Mouse (Mus musculus) small intestine, adult 2 months (tissue): ENCODE measurements at regions not wholly inside any gene's neighbourhood (a gene's known extent, or its start where the extent isn't known, plus 50 kb on each side); places are given as distances from the start of the nearest gene placed in this dataset.
"Not testable (repeated sequence)": the region's sequence is repeated elsewhere in the genome, so short reads cannot be mapped to it uniquely, and the experiment has no call there.

Source experiments
- CTCF ChIP-seq: fragments of 200-500 bp; IDR thresholded peaks from 2 replicates; pipeline ENCODE4 v1.5.1; 2012; ENCODE audit warnings: low read depth, mild to moderate bottlenecking, control low read depth, inconsistent platforms, low read length, moderate library complexity, mixed read lengths; ENCODE audit not compliant: insufficient replicate concordance, insufficient read length; ENCODE audit errors: extremely low read depth
- POLR2A ChIP-seq: fragments of 200-500 bp; IDR thresholded peaks from 2 replicates; pipeline ENCODE4 v1.6.1; 2012; ENCODE audit warnings: low read depth, mild to moderate bottlenecking, control low read depth, inconsistent platforms, low read length, moderate library complexity

DNA sequence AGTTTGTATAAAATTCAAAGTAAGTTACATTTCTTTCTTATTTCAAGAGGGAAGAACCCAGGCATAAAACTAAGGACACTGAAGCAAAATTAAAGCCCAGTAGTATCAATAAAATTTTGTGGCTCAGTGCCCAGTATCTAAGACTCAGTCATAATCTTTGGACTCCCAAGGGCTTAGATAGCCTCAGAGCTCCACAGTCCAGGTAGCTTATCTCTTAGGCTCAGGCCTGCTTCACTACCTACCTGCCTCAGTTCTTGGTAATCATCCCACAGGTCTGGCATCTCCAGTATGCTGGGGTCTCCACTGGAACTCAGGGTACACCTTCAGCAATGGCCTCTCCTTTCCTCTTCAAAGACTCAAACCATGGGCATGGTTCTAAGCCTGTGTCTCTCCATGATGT lies 530.3 kb downstream of the Dad1 start:
- not testable (repeated sequence) for TF ChIP-seq CTCF, POLR2A
